Mouse (Mus musculus): ENCODE results near the gene Tmem140.

DNA sequence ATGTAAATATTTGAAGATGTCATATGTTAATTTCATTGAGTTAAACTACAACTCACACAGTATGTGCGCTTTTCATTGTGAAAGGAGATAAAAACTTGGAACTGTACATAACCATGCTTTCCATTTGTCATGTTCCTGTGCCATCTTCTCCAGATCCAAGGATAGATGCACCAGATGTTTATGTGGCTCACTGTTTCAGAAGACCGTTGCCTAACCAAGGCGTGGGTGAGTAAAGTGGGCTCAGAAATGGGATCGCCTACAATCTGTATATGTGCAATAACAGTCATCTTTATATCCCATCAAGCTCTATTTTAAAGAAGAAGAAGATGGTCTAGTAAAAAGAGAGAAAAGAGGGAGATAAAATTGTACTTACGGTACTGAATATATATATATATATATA is 30.6 kb upstream of the Tmem140 start:
- TF ChIP-seq CTCF (IDR thresholded peaks at IDR 0.05; ENCODE audit: borderline replicate concordance, insufficient read depth, low read length) (no peak), POLR2A (IDR thresholded peaks at IDR 0.05; ENCODE audit: low read depth, low read length) (no peak)
